Mouse (Mus musculus) lung, embryonic 14.5 days (tissue): ENCODE data around the gene Pusl1. TPM values are rescaled to one million over a fixed set of nuclear protein-coding genes. Genes with fewer than 3 reads are reported as not detected.

Experiments
- ATAC-seq: fragments of 200-750 bp; cut with Nextera tagmentation; 2 replicates; pipeline ENCODE4 v1.8.0; 2017; ENCODE audit warnings: mild to moderate bottlenecking, moderate TSS enrichment, moderate library complexity; ENCODE audit not compliant: insufficient read depth
- DNase-seq: peaks from one replicate; pipeline ENCODE4 v3.0.0-alpha.2; 2015
- H3K27ac ChIP-seq: fragments of 300-500 bp; sonication (generic); 2 replicates; pipeline ENCODE4 v1.5.1; 2014; ENCODE audit warnings: low read depth, mild to moderate bottlenecking, moderate library complexity
- H3K27me3 ChIP-seq: fragments of 300-500 bp; sonication (generic); 2 replicates; pipeline ENCODE4 v1.6.1; 2014; ENCODE audit warnings: low read length, control low read depth; ENCODE audit not compliant: insufficient read depth
- H3K36me3 ChIP-seq: fragments of 300-500 bp; sonication (generic); 2 replicates; pipeline ENCODE4 v1.6.1; 2014; ENCODE audit warnings: control low read depth; ENCODE audit not compliant: insufficient read depth
- H3K4me1 ChIP-seq: fragments of 300-500 bp; sonication (generic); 2 replicates; pipeline ENCODE4 v1.6.1; 2014; ENCODE audit warnings: antibody characterized with exemption, control low read depth; ENCODE audit not compliant: insufficient read depth
- H3K4me2 ChIP-seq: fragments of 300-500 bp; sonication (generic); 2 replicates; pipeline ENCODE4 v1.6.1; 2014; ENCODE audit warnings: mild to moderate bottlenecking
- H3K4me3 ChIP-seq: fragments of 300-500 bp; sonication (generic); 2 replicates; pipeline ENCODE4 v1.5.1; 2014; ENCODE audit warnings: low read depth, low read length
- H3K9ac ChIP-seq: fragments of 300-500 bp; sonication (generic); 2 replicates; pipeline ENCODE4 v1.6.1; 2014
- H3K9me3 ChIP-seq: fragments of 300-500 bp; sonication (generic); 2 replicates; pipeline ENCODE4 v1.6.1; 2016; ENCODE audit warnings: low read depth, low read length, control low read depth
- CTCF ChIP-seq: IDR thresholded peaks from 2 replicates; pipeline ENCODE4 v1.5.1; 2016; ENCODE audit warnings: antibody characterized with exemption, low read depth
- WGBS: fragments of 180-500 bp; shearing (Covaris S2); extraction: QIAGEN DNeasy Blood & Tissue Kit; methylation state at CpG from one replicate; pipeline ENCODE4 v1.1.7; 2014; 5-methylcytosine and 5-hydroxymethylcytosine counted together
- microRNA-seq: library from miRNA; unstranded; fragments of <30 nt; microRNA quantifications from one replicate; pipeline ENCODE4, GENCODE M21; 2016; ENCODE audit warnings: borderline number of aligned reads
- polyA plus RNA-seq: library from polyadenylated mRNA; unstranded; fragments of >200 nt; fragmentation: Nextera tagmentation; extraction: Ambion mirVana; gene quantifications from 2 replicates; pipeline ENCODE4 v1.2.1, GENCODE M21; 2014

Pusl1 gene
- polyA plus RNA-seq, 1 experiment from 2014 or later: 50.9 TPM

- ATAC-seq (no peak), DNase-seq (no peak)
- no peak overlapping the region for H3K4me2 ChIP-seq
- 0 out of 2 replicates have a peak, but pooled peaks cover 3% of the 10 kb centered on the region for H3K27me3 ChIP-seq
- peaks cover 26% of the 10 kb centered on the region for H3K4me1 ChIP-seq
- whole genome bisulfite sequencing: 84% methylated on average over 5 of the region's 5 CpGs
- H3K9ac ChIP-seq: no peak overlapping the region
- H3K27ac ChIP-seq: no peak overlapping the region
- no peak overlapping the region for H3K4me3 ChIP-seq
- no peaks in the 10 kb centered on the region for H3K9me3 ChIP-seq
- TF ChIP-seq CTCF: no peak
- H3K36me3 ChIP-seq: peaks cover 32% of the 10 kb centered on the region; the same call in 1 of the 2 replicates
Measured at GRCm38 (mm10) chr4:155843231-155843630, 48.4 kb downstream of the Pusl1 start.

GRCm38 (mm10) chr4:155841651-155842270 is 49.8 kb downstream of the Pusl1 start:
- ATAC-seq (no peak), DNase-seq (no peak)
- Histone ChIP-seq H3K4me3 (peak overlapping the region; percentile 58; the same call in 1 of the 2 replicates), H3K27me3 (0 out of 2 replicates have a peak, but pooled peaks cover 3% of the 10 kb centered on the region), H3K27ac (no peak overlapping the region), H3K36me3 (peaks cover 32% of the 10 kb centered on the region; the same call in 1 of the 2 replicates), H3K4me1 (peaks cover 28% of the 10 kb centered on the region), H3K9ac (peak overlapping the region; percentile 63; the same call in 1 of the 2 replicates), H3K9me3 (no peaks in the 10 kb centered on the region), H3K4me2 (peak overlapping the region; percentile 96)
- WGBS: 40% methylated on average over 38 of the region's 38 CpGs
- TF ChIP-seq CTCF: no peak

GRCm38 (mm10) chr4:155841003-155841454 is 50.6 kb downstream of the Pusl1 start:
- Histone ChIP-seq H3K27me3 (0 out of 2 replicates have a peak, but pooled peaks cover 3% of the 10 kb centered on the region), H3K4me1 (peaks cover 28% of the 10 kb centered on the region), H3K4me2 (peak overlapping the region; percentile 96), H3K9ac (peak overlapping the region; percentile 63), H3K27ac (peak overlapping the region; percentile 96; the same call in 1 of the 2 replicates), H3K36me3 (peaks cover 32% of the 10 kb centered on the region; the same call in 1 of the 2 replicates), H3K9me3 (no peaks in the 10 kb centered on the region), H3K4me3 (peak overlapping the region; percentile 58)
- peak; percentile 80 for DNase-seq
- ATAC-seq: peak; percentile 13
- peak; percentile 59 for TF ChIP-seq CTCF
- under 1% methylated on average over 32 of the region's 32 CpGs for WGBS

GRCm38 (mm10) chr4:155840076-155841002 is 51.2 kb downstream of the Pusl1 start:
- H3K9ac ChIP-seq: peak overlapping the region; percentile 63
- no peak for TF ChIP-seq CTCF
- peak; percentile 2; the same call in 1 of the 2 replicates for ATAC-seq

GRCm38 (mm10) chr4:155839483-155839910 is 52.1 kb downstream of the Pusl1 start, which contains the start of gene Mxra8:
Mxra8 (plus strand) TSS chr4:155839680.
- Histone ChIP-seq H3K27me3 (0 out of 2 replicates have a peak, but pooled peaks cover 3% of the 10 kb centered on the region), H3K4me1 (peaks cover 28% of the 10 kb centered on the region), H3K4me2 (peak within 1 kb of the TSS; percentile 96), H3K4me3 (peak within 1 kb of the TSS; percentile 58), H3K36me3 (peaks cover 28% of the 10 kb centered on the region; the same call in 1 of the 2 replicates), H3K9me3 (no peaks in the 10 kb centered on the region), H3K9ac (peak within 1 kb of the TSS; percentile 63), H3K27ac (peak within 1 kb of the TSS; percentile 96)
- DNase-seq: peak; percentile 95
- 3% methylated on average over 16 of the region's 16 CpGs for WGBS
- TF ChIP-seq CTCF: no peak
- peak; percentile 94 for ATAC-seq

More at GRCm38 (mm10) chr4:155840076-155841002, 51.2 kb downstream of the Pusl1 start:
- Histone ChIP-seq H3K9me3 (no peaks in the 10 kb centered on the region), H3K4me1 (peaks cover 28% of the 10 kb centered on the region), H3K27ac (peak overlapping the region; percentile 96), H3K27me3 (0 out of 2 replicates have a peak, but pooled peaks cover 3% of the 10 kb centered on the region), H3K4me2 (peak overlapping the region; percentile 96), H3K36me3 (peaks cover 28% of the 10 kb centered on the region; the same call in 1 of the 2 replicates), H3K4me3 (peak overlapping the region; percentile 58)
- 8% methylated on average over 8 of the region's 8 CpGs for WGBS
- DNase-seq: peak; percentile 33

GRCm38 (mm10) chr4:155838187-155839153 is 53.1 kb downstream of the Pusl1 start:
- Histone ChIP-seq H3K9me3 (no peaks in the 10 kb centered on the region), H3K9ac (no peak overlapping the region), H3K36me3 (peaks cover 19% of the 10 kb centered on the region; the same call in 1 of the 2 replicates), H3K4me2 (peak overlapping the region; percentile 96), H3K27me3 (0 out of 2 replicates have a peak, but pooled peaks cover 3% of the 10 kb centered on the region), H3K4me1 (peaks cover 33% of the 10 kb centered on the region), H3K4me3 (peak overlapping the region; percentile 13; the same call in 1 of the 2 replicates), H3K27ac (peak overlapping the region; percentile 96)
- TF ChIP-seq CTCF: no peak
- DNase-seq (peak; percentile 86), ATAC-seq (peak; percentile 28)
- 29% methylated on average over 8 of the region's 8 CpGs for WGBS

Small RNA genes within 50 kb of the gene (microRNA-seq; reads per million reads assigned to microRNA genes)
- gene Gm22991: not detected

Other genes with a start within 250 kb of the Pusl1 start
- gene Gm10563, start 246.4 kb downstream of the Pusl1 start, polyA plus RNA-seq: not detected in 2 replicates
- gene Mmp23, start 238.4 kb downstream of the Pusl1 start, polyA plus RNA-seq: 34.8 and 38.7 TPM in 2 replicates
- 22.4 and 24.8 TPM in 2 replicates for gene Mib2, start 222.6 kb downstream of the Pusl1 start, polyA plus RNA-seq
- 2.5 and 2.7 TPM in 2 replicates for gene Fndc10, start 197.4 kb downstream of the Pusl1 start, polyA plus RNA-seq
- 153 and 156 TPM in 2 replicates for gene Ssu72, start 187.0 kb downstream of the Pusl1 start, polyA plus RNA-seq
- gene Tmem240, start 157.0 kb downstream of the Pusl1 start, polyA plus RNA-seq: 0.41 and 0.86 TPM in 2 replicates
- 96.6 and 102 TPM in 2 replicates for gene Atad3a, start 130.7 kb downstream of the Pusl1 start, polyA plus RNA-seq
- 8.7 and 8.9 TPM in 2 replicates for gene Vwa1, start 117.1 kb downstream of the Pusl1 start, polyA plus RNA-seq
- gene Tmem88b, start 105.9 kb downstream of the Pusl1 start, polyA plus RNA-seq: 0.12 and 0.15 TPM in 2 replicates
- not detected in 2 replicates for gene Ankrd65, start 101.3 kb downstream of the Pusl1 start, polyA plus RNA-seq
- gene Mrpl20, start 88.9 kb downstream of the Pusl1 start, polyA plus RNA-seq: 226 and 231 TPM in 2 replicates
- 172 and 174 TPM in 2 replicates for gene Ccnl2, start 79.3 kb downstream of the Pusl1 start, polyA plus RNA-seq
- 124 and 136 TPM in 2 replicates for gene Aurkaip1, start 60.5 kb downstream of the Pusl1 start, polyA plus RNA-seq
- 148 and 155 TPM in 2 replicates for gene Mxra8, start 52.1 kb downstream of the Pusl1 start, polyA plus RNA-seq
- gene Dvl1, start 44.4 kb downstream of the Pusl1 start, polyA plus RNA-seq: 11.3 and 17.8 TPM in 2 replicates
- 0.16 and 0.22 TPM in 2 replicates for gene Tas1r3, start 28.4 kb downstream of the Pusl1 start, polyA plus RNA-seq
- gene Cptp, start 22.3 kb downstream of the Pusl1 start, polyA plus RNA-seq: 17.1 and 18.4 TPM in 2 replicates
- 83.6 and 84.7 TPM in 2 replicates for gene Ints11, start 22.2 kb downstream of the Pusl1 start, polyA plus RNA-seq
- gene Acap3, start within 50 bp of the Pusl1 start, polyA plus RNA-seq: 17.9 and 20.5 TPM in 2 replicates
- 124 and 127 TPM in 2 replicates for gene Ube2j2, start 52.0 kb upstream of the Pusl1 start, polyA plus RNA-seq
- gene C1qtnf12, start 70.5 kb upstream of the Pusl1 start, polyA plus RNA-seq: 35.9 and 43.5 TPM in 2 replicates
- 17.1 and 18.2 TPM in 2 replicates for gene B3galt6, start 100.9 kb upstream of the Pusl1 start, polyA plus RNA-seq
- 152 TPM in 2 replicates for gene Sdf4, start 101.1 kb upstream of the Pusl1 start, polyA plus RNA-seq
- gene Tnfrsf4, start 122.1 kb upstream of the Pusl1 start, polyA plus RNA-seq: 0.47 and 0.60 TPM in 2 replicates
- gene Tnfrsf18, start 134.4 kb upstream of the Pusl1 start, polyA plus RNA-seq: 1.3 TPM in 2 replicates
- gene Ttll10, start 167.6 kb upstream of the Pusl1 start, polyA plus RNA-seq: 2.1 and 3.0 TPM in 2 replicates
- gene 9430015G10Rik, start 218.2 kb upstream of the Pusl1 start, polyA plus RNA-seq: 49.4 and 55.7 TPM in 2 replicates
- gene Rnf223, start 238.7 kb upstream of the Pusl1 start, polyA plus RNA-seq: 0.43 and 0.72 TPM in 2 replicates